Mouse (Mus musculus): ENCODE measurements at regions not wholly inside any gene's neighbourhood (a gene's known extent, or its start where the extent isn't known, plus 50 kb on each side); places are given as distances from the start of the nearest gene placed in this dataset.

DNA sequence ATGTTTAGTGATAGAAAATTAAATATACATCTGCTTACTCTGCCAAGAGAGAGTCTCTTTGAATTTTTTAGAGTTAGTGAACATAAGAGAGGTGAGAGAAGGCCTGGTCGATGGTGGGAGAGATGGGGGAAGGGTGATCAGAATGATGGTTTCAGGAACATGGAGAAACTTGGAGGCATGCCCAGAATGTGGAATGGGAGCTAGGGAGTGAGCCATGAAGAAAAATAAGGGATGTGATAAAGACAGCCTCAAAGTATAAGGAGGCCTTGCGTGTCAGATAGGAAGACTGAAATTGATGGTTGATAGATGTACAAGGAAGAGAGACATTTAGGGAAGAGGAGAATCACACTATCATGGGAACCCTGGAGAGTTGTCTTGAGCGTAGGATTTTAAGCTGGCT is 354.6 kb downstream of the Osr1 start:
- no peak overlapping the region for H3K4me2 ChIP-seq (ENCODE audit: low read depth, low read length)
- H3K27me3 ChIP-seq (ENCODE audit: control insufficient read depth, insufficient read depth, low read length): no peaks in the 10 kb centered on the region
- ATAC-seq (ENCODE audit: insufficient read depth, low read depth) (no peak), DNase-seq (ENCODE audit: low spot score) (no peak)
- H3K4me3 ChIP-seq (ENCODE audit: low read depth, low read length): no peak overlapping the region
- H3K4me1 ChIP-seq (ENCODE audit: control insufficient read depth, insufficient read depth): no peaks in the 10 kb centered on the region
- no peaks in the 10 kb centered on the region for H3K9me3 ChIP-seq (replicated peaks; ENCODE audit: control insufficient read depth, low read length)
- no peak overlapping the region for H3K9ac ChIP-seq (replicated peaks; ENCODE audit: low read depth, low read length)
- H3K36me3 ChIP-seq (replicated peaks; ENCODE audit: control insufficient read depth, insufficient read depth, low read length): no peaks in the 10 kb centered on the region
- WGBS: 39% methylated on average over 3 of the region's 3 CpGs
- TF ChIP-seq CTCF (IDR thresholded peaks at IDR 0.05; ENCODE audit: low read depth) (no peak), EP300 (IDR thresholded peaks at IDR 0.05; ENCODE audit: low read depth) (no peak)
- no peak overlapping the region for H3K27ac ChIP-seq (ENCODE audit: low read depth)

DNA sequence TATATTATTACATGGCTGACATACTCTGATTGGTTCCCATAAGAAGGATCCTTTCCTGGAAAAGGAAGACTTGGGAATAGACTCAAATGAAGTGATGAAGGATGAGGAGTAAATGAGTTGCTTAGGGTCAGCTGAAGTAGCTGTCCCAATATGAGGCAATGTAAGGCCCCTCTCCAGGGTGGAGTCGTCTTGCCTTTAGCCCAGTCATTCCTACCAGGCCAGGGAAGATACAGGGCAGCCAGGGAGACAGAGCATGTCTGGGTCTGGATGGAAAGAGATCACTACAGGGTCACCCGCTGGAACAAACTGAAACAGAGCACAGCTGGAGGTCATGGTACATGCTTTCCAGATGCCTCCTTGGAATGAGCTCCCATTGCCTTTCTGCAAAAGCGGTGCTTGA is 364.2 kb downstream of the Osr1 start:
- WGBS: 74% methylated on average over 3 of the region's 3 CpGs
- TF ChIP-seq CTCF (IDR thresholded peaks at IDR 0.05; ENCODE audit: low read depth) (no peak), EP300 (IDR thresholded peaks at IDR 0.05; ENCODE audit: low read depth) (no peak)

DNA sequence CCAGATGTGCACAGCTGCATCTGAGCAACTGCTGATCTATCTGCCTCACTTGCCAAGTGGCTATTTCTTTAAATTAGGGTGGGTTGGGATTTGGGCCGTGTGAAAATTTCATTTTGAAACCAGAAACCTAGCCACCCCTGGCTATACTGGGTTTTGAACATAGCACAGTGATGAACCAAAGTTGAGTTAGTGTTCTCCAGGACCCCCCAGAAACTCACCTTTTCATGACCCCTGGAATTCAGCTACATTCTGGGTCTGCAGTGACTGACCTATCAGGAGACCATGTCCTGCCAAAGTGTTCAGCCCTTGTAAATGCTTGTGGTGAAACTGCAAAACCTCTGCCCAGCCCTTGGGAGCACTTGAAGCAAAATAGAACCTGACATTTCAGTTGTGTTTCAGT is 371.4 kb downstream of the Osr1 start:
- TF ChIP-seq EP300 (IDR thresholded peaks at IDR 0.05; ENCODE audit: low read depth) (no peak), CTCF (IDR thresholded peaks at IDR 0.05; ENCODE audit: low read depth) (no peak)
- ATAC-seq (ENCODE audit: insufficient read depth, low read depth) (no peak), DNase-seq (ENCODE audit: low spot score) (no peak)
- Histone ChIP-seq H3K27ac (ENCODE audit: low read depth) (no peak overlapping the region), H3K4me2 (ENCODE audit: low read depth, low read length) (no peak overlapping the region), H3K27me3 (ENCODE audit: control insufficient read depth, insufficient read depth, low read length) (no peaks in the 10 kb centered on the region), H3K9ac (replicated peaks; ENCODE audit: low read depth, low read length) (no peak overlapping the region), H3K9me3 (replicated peaks; ENCODE audit: control insufficient read depth, low read length) (no peaks in the 10 kb centered on the region), H3K36me3 (replicated peaks; ENCODE audit: control insufficient read depth, insufficient read depth, low read length) (no peaks in the 10 kb centered on the region), H3K4me3 (ENCODE audit: low read depth, low read length) (no peak overlapping the region), H3K4me1 (ENCODE audit: control insufficient read depth, insufficient read depth) (no peaks in the 10 kb centered on the region)
- WGBS: 58% methylated on average over 1 of the region's 1 CpGs

More for the DNA sequence above, 364.2 kb downstream of the Osr1 start:
- Histone ChIP-seq H3K4me3 (ENCODE audit: low read depth, low read length) (no peak overlapping the region), H3K4me1 (ENCODE audit: control insufficient read depth, insufficient read depth) (no peaks in the 10 kb centered on the region), H3K4me2 (ENCODE audit: low read depth, low read length) (no peak overlapping the region), H3K27me3 (ENCODE audit: control insufficient read depth, insufficient read depth, low read length) (no peaks in the 10 kb centered on the region), H3K9ac (replicated peaks; ENCODE audit: low read depth, low read length) (no peak overlapping the region), H3K27ac (ENCODE audit: low read depth) (no peak overlapping the region), H3K9me3 (replicated peaks; ENCODE audit: control insufficient read depth, low read length) (no peaks in the 10 kb centered on the region), H3K36me3 (replicated peaks; ENCODE audit: control insufficient read depth, insufficient read depth, low read length) (no peaks in the 10 kb centered on the region)
- DNase-seq (ENCODE audit: low spot score) (no peak), ATAC-seq (ENCODE audit: insufficient read depth, low read depth) (no peak)

DNA sequence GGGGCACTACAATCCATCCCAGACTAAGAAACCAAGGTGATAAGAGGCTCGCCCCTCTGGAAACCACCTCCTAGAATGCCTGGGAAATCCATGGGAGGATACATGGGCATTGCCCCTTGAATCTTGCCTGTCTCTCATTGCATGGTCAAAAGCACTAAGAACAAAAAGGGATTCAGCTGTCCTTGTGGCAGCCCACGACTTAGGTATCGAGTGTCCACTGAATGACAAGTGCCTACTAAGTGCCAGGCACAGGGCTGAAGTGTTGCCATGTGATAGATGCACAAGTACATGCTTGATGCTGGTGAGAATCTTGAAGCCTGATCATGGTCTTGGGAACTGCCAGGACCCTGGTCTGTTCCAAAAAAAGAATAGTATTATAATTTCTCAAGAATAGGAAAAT is 371.9 kb downstream of the Osr1 start:
- H3K27ac ChIP-seq (ENCODE audit: low read depth): no peak overlapping the region
- no peak overlapping the region for H3K4me3 ChIP-seq (ENCODE audit: low read depth, low read length)
- no peaks in the 10 kb centered on the region for H3K36me3 ChIP-seq (replicated peaks; ENCODE audit: control insufficient read depth, insufficient read depth, low read length)
- ATAC-seq (ENCODE audit: insufficient read depth, low read depth) (no peak), DNase-seq (ENCODE audit: low spot score) (no peak)
- 56% methylated on average over 3 of the region's 3 CpGs for WGBS
- H3K4me2 ChIP-seq (ENCODE audit: low read depth, low read length): no peak overlapping the region
- H3K9ac ChIP-seq (replicated peaks; ENCODE audit: low read depth, low read length): no peak overlapping the region
- no peak for TF ChIP-seq CTCF (IDR thresholded peaks at IDR 0.05; ENCODE audit: low read depth)
- no peak for TF ChIP-seq EP300 (IDR thresholded peaks at IDR 0.05; ENCODE audit: low read depth)
- no peaks in the 10 kb centered on the region for H3K4me1 ChIP-seq (ENCODE audit: control insufficient read depth, insufficient read depth)
- H3K9me3 ChIP-seq (replicated peaks; ENCODE audit: control insufficient read depth, low read length): no peaks in the 10 kb centered on the region
- H3K27me3 ChIP-seq (ENCODE audit: control insufficient read depth, insufficient read depth, low read length): no peaks in the 10 kb centered on the region

DNA sequence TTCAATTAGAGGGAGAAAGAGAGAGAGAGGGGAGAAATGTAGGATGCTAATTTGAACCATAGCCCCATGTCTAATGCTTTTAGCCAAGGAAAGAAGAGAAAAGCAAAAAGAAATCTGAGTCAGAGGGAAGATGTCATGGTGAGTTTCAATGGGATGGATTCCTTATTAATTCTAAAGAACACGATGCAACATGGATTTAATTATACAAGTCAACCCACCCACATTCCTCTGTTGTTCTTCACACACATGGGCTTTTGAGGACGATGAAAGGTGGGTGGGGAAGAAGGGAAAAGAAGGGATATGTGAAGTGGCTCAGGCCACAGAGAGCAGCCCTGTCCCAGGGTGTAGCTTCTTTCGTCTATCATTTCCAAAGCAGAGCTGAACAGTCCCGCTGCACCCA is 378.9 kb downstream of the Osr1 start:
- DNase-seq (ENCODE audit: low spot score): no peak
- Histone ChIP-seq H3K9ac (replicated peaks; ENCODE audit: low read depth, low read length) (no peak overlapping the region), H3K4me2 (ENCODE audit: low read depth, low read length) (no peak overlapping the region), H3K4me3 (ENCODE audit: low read depth, low read length) (no peak overlapping the region), H3K4me1 (ENCODE audit: control insufficient read depth, insufficient read depth) (no peaks in the 10 kb centered on the region), H3K27ac (ENCODE audit: low read depth) (no peak overlapping the region), H3K27me3 (ENCODE audit: control insufficient read depth, insufficient read depth, low read length) (no peaks in the 10 kb centered on the region), H3K36me3 (replicated peaks; ENCODE audit: control insufficient read depth, insufficient read depth, low read length) (no peaks in the 10 kb centered on the region), H3K9me3 (replicated peaks; ENCODE audit: control insufficient read depth, low read length) (no peaks in the 10 kb centered on the region)
- TF ChIP-seq CTCF (IDR thresholded peaks at IDR 0.05; ENCODE audit: low read depth): no peak
- no peak for TF ChIP-seq EP300 (IDR thresholded peaks at IDR 0.05; ENCODE audit: low read depth)
- 64% methylated on average over 4 of the region's 4 CpGs for WGBS
- ATAC-seq (ENCODE audit: insufficient read depth, low read depth): no peak

DNA sequence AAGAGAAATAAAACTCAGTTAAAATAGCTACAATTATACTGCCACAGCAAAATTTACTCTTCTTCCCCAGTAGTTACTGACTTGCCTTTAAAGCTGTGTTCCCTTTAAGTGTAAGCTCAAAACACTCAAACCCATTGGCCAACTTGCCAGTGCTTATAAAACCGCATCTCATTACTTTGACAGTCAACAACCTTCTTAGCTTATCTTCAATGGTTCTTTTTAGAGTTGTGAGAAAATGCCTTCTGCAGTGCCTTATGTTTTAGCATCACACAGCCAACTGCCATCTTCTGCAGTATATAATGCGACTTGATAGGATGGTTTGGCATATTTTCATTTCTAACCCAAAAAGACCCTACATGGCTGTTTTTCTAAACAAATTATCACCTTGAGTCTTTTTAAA is 382.5 kb downstream of the Osr1 start:
- no peaks in the 10 kb centered on the region for H3K36me3 ChIP-seq (replicated peaks; ENCODE audit: control insufficient read depth, insufficient read depth, low read length)
- no peak overlapping the region for H3K4me2 ChIP-seq (ENCODE audit: low read depth, low read length)
- DNase-seq (ENCODE audit: low spot score): no peak
- no peaks in the 10 kb centered on the region for H3K4me1 ChIP-seq (ENCODE audit: control insufficient read depth, insufficient read depth)
- no peaks in the 10 kb centered on the region for H3K27me3 ChIP-seq (ENCODE audit: control insufficient read depth, insufficient read depth, low read length)
- no peak overlapping the region for H3K27ac ChIP-seq (ENCODE audit: low read depth)
- no peak overlapping the region for H3K4me3 ChIP-seq (ENCODE audit: low read depth, low read length)
- TF ChIP-seq EP300 (IDR thresholded peaks at IDR 0.05; ENCODE audit: low read depth) (no peak), CTCF (IDR thresholded peaks at IDR 0.05; ENCODE audit: low read depth) (no peak)
- WGBS: 80% methylated on average over 2 of the region's 2 CpGs
- ATAC-seq (ENCODE audit: insufficient read depth, low read depth): no peak
- H3K9ac ChIP-seq (replicated peaks; ENCODE audit: low read depth, low read length): no peak overlapping the region
- H3K9me3 ChIP-seq (replicated peaks; ENCODE audit: control insufficient read depth, low read length): no peaks in the 10 kb centered on the region

All from heart, postnatal 0 days (tissue).